Mouse (Mus musculus) frontal cortex, adult (tissue): ENCODE results near the gene Siah1b.

ENCODE experiments used
- ATAC-seq: cut with Nextera tagmentation; 2 replicates; pipeline ENCODE4 v1.9.2; 2017; ENCODE audit warnings: mild to moderate bottlenecking, moderate library complexity, mixed read lengths; ENCODE audit not compliant: low TSS enrichment

Siah1b gene

DNA sequence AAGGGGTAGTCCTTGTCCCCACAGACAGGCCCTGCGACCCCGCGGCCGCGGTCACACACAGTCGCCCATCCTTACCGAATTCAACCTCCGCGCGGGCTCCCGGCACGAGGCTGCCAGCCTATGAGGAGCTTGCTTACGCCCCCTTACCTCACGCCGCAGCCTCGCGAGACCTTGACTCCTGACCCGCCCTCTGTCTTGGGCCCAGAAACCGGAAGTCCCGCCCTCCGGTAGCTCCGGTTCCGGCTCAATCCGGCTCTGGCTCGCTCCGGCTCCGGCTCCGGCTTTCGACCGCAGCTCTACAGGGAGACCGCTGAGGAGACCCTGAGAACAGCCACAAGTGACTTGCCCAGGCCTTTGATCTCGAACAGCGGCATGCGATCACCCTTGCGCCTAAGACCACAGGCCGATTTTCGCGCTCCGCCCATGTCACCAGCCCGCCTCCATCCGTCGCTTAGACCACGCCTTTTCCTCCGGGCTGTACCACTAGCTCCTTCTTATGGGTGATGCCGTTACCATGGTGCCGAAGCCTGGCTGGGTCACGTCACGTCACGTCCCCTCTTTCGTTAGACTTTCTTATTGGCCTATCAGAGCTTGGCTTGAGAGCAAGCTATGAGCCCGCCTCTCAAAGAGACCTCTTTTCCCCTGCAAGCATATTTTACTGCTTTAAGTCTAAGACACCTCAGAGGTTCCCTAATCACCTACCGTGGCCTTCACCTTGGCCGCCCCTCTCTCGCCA is at the start of gene Siah1b:
Siah1b (minus strand) TSS at position 454 of the 736 bp plus-strand sequence.
- peak; percentile 100 for ATAC-seq

DNA sequence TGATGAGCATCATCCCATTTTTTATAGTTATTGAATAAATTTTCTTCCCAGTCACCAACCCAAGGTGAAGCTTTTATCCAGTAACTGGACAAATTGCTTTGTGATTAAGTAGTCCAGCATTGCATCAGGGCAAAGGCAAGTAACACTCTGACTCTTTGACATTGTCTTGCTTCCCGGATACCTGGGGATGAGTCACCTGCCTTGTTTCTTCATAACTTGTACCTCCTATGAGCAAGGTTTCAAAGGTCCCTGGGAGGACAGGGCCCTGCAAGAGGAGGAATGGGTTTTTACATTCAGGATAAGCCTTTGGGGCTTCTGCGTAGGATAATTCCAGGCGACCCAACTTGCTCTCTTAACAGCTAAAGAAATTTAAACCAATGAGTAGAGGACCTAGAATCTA is 47.6 kb upstream of the Siah1b start:
- ATAC-seq = no peak

DNA sequence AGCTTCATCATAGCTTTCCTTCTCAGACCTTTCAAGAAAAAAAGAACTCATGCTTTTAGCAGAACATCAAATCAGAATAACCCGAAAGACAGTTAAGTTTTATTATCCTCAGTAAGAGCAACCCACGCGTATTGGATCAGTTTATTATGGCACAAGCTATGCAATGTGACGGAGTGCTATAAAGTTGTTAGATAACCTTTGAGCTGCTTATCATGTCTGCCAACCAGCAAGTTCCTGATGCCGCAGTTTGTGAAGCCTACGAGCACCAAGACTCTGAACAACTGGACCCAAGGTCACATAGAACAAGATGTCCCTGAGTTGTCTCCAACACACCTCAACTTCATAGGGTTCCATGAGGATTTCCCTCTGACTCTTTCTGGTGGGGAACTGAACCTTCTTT is 37.5 kb upstream of the Siah1b start:
- ATAC-seq = no peak

DNA sequence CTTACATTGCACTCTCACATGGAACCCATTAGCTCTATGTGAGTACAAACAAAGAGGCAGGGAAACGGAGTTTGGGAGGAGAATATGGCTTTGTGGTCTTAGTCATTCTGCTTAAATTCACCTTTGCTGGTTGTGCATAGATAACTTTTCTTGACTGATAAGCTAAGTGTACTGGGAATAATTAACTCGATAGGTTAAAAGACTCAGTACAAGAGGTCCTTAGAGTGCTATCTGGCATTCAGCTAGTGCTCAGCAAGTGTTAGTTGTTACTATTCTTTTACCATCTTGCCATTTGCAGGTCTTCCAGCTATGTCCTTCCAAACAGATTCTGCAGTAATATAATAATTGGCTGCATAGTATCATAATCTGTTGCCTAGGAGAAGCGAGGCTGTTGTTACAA is 34.9 kb upstream of the Siah1b start:
- ATAC-seq = no peak

DNA sequence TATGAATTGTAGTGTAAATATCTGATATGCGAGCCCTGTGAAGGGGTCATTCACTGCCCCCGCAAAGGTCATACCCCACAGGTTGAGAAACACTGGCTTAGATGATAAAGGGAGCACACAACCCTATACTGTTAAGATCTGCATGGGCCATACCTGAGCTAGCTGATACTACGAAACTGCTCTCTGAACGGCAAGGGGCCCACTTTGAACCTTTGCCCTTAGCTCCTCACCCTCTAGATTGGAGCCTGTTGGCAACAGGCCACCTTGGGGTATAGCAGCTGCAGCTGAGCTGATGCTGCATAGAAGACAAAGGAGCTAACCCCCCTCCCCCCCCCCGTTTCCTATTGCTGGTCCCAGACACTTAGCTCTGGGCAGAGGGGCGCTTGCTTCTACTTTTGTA is 26.4 kb upstream of the Siah1b start:
- ATAC-seq = no peak

DNA sequence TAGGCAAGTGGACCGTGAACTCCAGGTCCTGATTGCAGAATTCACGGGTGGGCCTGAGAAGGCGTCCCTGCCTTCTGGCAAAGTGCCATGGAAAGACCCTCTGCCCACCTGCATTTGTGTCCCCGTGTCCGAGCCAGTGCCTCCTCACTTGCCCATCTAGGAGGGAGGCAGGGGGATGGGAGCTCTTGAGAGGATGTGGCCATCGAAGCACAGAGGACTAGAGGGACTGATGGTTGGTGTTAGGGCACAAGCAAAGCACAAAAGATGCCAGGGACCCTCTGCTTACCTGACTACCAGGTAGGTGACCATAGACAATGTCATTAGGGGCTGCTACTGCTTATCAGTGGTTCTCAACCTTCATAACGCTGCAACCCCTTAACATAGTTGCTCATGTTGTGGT is 25.9 kb upstream of the Siah1b start:
- no peak for ATAC-seq

DNA sequence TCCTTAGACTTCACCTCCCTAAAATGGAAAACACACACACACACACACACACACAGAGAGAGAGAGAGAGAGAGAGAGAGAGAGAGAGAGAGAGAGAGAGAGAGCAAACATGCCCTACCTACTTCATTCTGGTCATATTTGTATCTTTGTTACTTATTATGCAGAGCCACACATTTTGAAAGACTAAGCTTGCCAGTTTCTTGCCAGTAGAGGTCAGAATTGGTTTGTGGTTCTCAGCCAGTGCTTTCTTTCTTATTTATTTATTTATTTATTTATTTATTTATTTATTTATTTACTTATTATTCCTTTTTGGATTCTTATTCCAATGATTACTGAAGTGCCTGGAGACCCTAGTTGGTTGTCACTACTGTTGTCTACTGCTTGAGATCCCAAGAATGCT is 25.2 kb upstream of the Siah1b start:
- no peak for ATAC-seq

DNA sequence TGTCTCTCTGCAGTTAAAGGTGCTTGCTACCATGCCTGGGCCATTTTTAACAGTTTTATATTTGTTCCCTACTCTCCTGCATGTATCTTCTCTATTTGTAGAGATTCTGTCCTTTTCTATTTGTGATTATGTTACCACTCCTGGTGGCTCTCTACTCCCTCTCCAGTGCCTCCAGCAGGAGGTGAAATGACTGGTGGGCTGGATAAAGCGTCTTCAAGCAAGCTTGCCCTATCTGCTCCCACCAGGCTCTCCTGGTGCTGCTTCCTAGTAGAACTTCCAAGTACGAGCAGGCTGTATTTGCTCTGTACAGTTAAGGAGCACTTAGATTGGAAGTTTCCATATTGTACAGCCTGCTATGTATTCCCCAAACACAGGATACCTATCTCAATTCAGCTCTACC is 19.5 kb upstream of the Siah1b start:
- no peak for ATAC-seq

DNA sequence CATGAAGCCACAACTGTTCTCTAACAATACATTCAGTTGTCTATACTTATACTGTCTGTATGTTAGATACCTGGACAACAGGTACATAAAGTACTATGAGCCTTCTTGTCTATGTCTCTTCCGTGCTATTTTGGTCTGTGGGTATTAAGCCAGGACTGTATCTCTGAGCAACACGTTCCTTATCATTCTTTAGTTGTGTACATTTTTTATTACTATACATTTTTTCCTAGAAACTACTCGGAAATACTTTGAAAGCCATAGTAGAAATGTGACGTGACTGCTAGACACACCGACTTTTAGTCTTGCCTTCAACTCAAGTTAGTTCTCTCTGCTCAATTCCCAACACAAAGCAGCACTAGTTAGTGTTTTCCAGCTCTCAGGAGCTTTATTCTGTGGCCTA is 17.1 kb upstream of the Siah1b start:
- no peak for ATAC-seq

DNA sequence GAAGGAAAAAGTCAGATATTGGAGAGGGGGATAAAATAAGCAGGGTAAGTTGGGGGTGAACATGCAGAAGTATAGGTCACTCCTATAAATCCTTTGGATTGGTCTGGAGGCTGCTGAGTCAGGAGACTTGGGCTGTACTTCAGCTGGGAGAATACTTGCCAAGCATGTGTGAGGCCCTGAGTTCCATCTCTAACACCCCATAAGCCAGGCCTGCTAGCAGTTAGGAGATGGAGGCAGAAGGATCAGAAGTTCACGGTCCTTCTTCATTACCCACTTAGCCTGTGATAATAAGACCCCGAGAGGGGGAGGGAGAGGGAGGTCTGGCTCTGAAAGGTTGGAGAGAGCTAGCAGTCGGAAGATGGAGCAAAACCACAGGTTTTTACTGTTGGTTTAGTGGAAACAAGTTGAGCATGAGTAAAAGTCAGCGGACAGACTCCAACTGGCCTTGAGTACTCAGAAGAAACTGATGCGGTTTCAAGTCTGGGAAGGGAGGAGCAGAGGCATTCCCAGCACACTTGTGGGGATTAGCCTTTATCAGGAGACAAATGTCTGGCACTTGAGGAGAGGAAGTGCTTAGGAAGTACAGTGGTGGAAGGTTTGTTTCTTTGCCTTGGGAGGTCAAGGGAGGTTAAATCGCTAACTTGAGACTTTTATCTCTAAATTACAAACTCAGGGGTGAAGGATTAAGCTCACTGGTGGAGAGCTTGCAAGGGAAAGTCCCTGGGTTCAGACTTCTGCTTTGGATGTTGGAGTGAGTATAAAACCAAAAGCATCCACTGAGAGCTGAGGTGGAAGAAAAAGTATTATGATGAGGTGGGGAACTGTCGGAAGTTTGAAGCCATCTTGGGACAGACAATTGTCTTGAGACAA is 16.2 kb upstream of the Siah1b start:
- ATAC-seq = no peak

DNA sequence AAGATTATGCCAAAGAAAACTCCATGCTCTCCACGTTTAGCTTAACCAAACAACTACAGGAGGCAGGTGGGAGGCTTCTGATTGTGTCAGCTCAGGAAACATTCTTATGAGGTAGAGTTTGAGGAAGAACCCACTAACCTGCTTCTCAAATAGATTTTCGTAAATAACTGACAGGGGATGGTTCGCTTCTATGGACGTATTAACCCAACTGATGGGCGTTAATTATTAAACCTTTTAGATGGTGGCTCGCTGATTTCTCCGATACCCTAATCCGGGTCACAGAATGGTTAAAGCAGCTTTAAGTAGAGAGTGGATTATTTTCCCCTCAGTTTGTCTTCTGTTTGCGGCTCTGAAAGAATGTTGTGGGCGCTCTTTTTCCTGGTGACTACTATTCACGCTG is 13.6 kb upstream of the Siah1b start:
- no peak for ATAC-seq

DNA sequence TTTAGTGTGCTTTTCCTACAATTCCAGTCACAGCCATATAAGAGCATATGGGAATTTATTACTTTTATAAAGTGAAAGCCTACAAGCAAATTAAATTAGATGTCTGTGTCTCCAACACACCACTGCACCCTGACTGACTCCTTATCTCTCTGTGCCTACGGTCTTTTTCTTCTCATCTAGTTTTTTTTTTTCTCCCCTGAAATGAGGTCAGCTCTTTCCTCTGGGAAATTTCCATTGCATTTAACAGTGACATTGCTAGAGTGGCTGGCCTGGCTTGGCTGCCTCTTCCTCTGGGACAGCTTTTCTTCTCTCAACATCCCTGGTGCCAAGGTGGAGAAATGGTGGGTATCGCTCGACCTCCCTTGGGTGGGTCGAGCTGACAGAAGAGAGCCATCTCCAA is 12.3 kb upstream of the Siah1b start, which contains the start of gene Cltrn:
Cltrn (plus strand) TSS at position 249 of the 400 bp plus-strand sequence.
- ATAC-seq = 0 out of 2 replicates have a peak, but pooled peaks have one; percentile 50

DNA sequence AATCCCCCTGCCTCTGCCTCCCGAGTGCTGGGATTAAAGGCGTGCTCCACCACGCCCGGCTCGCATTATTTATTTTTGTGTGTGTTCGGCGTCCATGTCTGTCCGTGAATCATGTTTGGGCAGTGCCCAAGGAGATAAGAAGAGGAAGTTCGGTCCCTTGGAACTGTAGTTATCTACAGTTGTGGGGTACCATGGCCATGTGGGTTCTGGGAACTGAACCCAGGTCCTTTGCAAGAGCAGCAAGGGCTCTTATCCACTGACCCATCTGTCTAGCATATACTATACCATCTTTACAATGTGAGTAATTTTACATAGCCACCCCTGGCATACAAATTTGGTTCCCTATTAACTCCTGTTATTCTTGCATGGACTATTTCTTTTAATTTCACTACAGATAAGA is 5.7 kb upstream of the Siah1b start:
- no peak for ATAC-seq

DNA sequence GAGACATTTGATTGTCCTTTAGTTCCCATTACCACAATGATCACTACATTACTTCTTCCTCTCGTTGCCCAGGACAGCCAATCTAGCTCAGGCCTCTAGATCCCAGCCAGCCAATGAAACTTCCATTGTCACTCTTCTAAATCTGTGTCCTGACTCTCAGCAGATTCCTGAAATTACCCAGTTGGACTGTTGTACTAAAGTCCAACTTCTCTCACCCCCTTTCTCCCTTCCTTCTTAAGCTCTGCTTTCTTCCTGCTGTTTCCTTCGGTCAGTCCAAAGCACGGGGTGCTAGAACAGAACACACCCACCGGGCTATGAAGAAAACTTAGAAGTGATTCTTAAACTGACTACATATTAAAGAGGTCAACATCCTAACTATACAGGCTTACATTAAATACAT is 7.3 kb downstream of the Siah1b start:
- no peak for ATAC-seq

DNA sequence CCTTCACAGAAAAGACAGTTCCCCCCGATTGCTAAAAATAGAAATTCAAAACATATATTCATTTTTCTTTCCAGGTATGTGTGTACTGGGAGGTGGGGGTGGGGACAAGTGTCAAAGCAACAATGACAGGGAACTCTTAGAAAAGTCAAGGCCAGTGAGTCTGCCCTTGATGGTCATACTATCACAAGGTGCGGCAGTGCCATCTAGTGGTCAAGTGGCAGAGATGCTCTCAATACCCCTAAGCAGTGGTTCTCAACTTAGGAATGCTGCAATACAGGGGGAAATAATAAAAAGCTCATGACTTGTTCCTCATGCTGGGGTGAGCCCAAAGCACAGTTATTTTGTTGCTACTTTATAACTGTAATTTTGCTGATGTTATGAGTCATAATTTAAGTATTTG is 10.1 kb downstream of the Siah1b start:
- ATAC-seq = peak; percentile 95

DNA sequence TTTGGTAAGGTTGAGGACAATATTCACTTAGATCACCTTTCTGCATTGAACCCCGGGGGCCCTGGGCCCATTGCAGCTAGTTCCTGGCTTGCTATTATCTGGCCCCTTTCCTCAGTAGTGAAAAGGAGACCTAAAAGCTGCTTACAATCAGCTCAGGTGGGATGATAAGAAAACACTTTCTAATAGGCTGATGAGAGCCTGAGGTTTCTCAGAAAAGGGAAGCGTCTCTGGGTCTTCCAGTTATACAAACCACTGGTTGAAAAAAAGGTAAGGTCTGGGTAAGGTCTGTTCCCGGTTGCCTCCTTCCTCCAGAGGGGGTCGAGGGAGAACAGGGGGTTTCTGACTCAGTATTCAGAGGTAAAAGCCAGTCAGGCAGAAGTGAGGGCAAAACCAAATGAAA is 17.2 kb downstream of the Siah1b start:
- no peak for ATAC-seq

DNA sequence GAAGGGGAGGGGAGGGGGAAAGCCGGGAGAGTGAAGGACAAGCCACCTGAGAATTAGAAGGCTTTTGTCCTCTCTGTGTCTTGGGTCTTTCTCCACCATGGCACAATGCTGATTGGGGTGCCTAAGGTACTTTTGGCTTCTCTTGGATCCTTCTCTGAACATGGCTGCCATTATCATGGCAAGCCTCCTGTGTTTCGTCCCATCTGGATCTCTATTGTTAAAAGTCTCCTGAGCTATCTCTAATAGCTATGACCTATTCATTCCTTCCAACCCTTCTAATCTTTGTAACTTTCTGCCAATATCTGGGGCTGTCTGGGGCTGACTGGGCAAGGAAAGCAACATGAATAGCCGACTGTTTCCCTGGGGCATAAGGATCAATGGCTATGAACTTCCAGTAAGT is 17.8 kb downstream of the Siah1b start:
- ATAC-seq = no peak

DNA sequence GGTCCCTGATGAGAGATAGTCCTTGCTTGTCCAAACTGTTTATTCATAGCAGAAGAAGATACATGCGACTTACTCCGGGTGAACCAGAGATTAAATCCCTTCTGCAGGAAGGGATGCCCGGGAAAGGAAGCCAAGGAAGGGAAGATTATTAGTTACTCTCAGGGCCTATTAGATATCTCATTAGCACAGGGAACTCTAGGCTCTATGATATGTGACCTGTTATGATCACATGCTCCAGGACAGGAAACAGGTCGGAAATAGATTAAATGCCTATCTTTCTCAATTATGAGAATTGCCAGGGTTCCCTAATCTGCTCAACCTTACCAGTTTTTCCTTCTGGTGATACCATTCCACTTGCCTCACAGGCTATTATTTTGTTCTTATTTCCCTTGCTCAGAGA is 20.6 kb downstream of the Siah1b start:
- ATAC-seq = no peak

DNA sequence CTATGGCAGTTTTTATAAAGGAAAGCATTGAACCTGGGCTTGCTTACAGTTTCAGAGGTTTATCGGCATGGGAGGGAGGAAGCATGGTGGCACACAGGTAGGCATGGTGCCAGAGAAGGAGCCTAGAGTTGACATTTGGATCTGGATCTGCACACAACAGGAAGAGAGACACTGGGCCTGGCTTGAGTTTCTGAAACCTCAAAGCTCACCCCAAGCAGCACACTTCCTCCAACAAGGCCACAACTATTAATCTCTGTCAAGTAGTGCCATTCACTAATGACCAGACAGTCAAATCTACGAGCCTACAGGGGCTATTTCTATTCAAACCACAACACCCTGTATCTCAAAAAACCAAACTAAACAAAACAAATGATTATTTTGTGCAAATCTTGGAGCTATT is 29.6 kb downstream of the Siah1b start:
- no peak for ATAC-seq

DNA sequence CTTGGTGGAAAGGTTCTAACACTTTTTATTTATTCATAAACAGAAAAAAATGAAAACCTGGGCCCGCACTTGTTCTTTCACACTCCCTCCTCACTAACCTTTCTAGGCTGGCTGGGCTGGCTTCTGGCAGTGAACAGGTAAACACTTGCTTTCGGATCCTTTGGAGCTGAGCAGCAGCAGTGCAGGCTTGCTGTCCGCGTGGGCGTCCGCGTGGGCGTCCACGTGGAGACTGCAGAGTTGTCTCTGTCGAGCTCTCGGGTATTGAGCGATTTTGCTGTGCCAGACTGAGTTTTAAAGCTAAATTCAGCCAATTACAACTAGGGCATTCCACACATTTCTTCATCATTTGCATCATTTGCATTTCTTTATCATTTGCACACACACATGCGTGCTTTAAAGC is 34.2 kb downstream of the Siah1b start:
- ATAC-seq = peak; percentile 85

DNA sequence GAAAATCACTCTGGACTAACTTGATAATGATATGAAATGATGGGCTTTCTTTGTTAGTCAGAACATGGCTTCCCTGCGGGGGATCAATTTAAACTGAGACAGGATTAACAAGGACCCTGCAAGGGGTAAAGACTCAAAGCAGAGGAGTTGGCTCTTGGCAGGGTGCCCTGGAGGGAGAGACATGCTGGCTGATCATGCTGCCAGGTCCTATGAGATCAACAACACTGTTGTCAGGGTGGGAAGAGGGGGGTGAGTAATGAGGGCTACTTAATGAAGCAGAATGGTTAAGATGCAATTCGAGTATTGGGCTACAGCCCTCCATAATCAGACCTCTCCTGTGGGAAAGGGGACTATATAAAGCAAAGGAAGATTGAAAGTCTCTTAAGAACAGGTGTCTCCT is 37.4 kb downstream of the Siah1b start:
- ATAC-seq = no peak

DNA sequence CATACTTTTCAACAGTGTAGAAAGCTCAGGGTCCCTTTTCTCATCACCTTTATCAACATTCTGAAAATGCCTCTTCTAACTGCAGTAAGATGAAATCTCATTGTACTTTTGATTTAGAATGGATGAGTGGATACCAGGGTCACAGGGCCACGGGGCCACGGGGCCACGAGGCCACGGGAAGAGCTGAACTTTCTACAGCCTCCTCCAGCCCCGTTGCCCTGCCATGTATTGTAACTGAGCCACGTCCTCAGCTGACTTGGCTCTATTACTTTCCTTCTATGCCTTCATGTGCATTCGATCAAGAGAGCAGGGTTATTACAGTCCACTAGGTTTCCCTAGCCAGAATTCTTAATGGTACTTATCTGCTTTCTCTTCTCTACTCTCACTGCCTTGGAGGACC is 40.4 kb downstream of the Siah1b start:
- no peak for ATAC-seq

DNA sequence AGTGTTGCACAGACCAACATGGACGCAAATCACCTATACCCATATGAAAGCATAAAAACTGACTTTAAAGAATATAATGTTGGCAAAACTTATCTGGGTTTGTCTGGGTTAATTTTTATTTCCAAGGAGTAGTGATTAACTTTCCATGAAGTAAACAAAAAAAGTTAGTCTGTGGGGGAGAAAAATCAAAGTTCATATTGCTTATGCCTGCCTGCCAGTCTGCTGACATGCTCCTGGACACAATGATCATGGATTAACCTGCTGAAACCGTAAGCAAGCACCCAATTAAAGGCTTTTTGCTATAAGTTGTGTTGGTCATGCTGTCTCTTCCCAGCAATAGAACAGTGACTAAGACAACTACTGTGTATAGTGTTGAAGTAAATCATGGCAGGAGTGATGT is 40.9 kb downstream of the Siah1b start:
- ATAC-seq = no peak
